Mouse (Mus musculus) lung, embryonic 15.5 days (tissue): ENCODE measurements around the gene Vps54. TPM values are rescaled to one million over a fixed set of nuclear protein-coding genes. Genes with fewer than 3 reads are reported as not detected.

Experiments used
- ATAC-seq: fragments of 200-750 bp; cut with Nextera tagmentation; 2 replicates; pipeline ENCODE4 v1.8.0; 2017; ENCODE audit warnings: moderate number of reproducible peaks, borderline replicate concordance; ENCODE audit not compliant: low FRiP score, low TSS enrichment; ENCODE audit errors: extremely low read depth
- H3K27ac ChIP-seq: fragments of 300-500 bp; sonication (generic); 2 replicates; pipeline ENCODE4 v1.5.1; 2015; ENCODE audit warnings: moderate library complexity, mild to moderate bottlenecking, inconsistent platforms
- H3K27me3 ChIP-seq: fragments of 300-500 bp; sonication (generic); 2 replicates; pipeline ENCODE4 v1.6.1; 2015; ENCODE audit warnings: inconsistent platforms
- H3K36me3 ChIP-seq: fragments of 300-500 bp; sonication (generic); 2 replicates; pipeline ENCODE4 v1.6.1; 2015; ENCODE audit warnings: inconsistent platforms
- H3K4me1 ChIP-seq: fragments of 300-500 bp; sonication (generic); 2 replicates; pipeline ENCODE4 v1.6.1; 2015; ENCODE audit warnings: inconsistent platforms
- H3K4me2 ChIP-seq: fragments of 300-500 bp; sonication (generic); 2 replicates; pipeline ENCODE4 v1.6.1; 2015; ENCODE audit warnings: inconsistent platforms, mild to moderate bottlenecking, moderate library complexity
- H3K4me3 ChIP-seq: fragments of 300-500 bp; sonication (generic); 2 replicates; pipeline ENCODE4 v1.5.1; 2015; ENCODE audit warnings: mild to moderate bottlenecking, inconsistent platforms
- H3K9ac ChIP-seq: fragments of 300-500 bp; sonication (generic); 2 replicates; pipeline ENCODE4 v1.6.1; 2015; ENCODE audit warnings: inconsistent platforms
- H3K9me3 ChIP-seq: fragments of 300-500 bp; sonication (generic); 2 replicates; pipeline ENCODE4 v1.6.1; 2016; ENCODE audit warnings: inconsistent platforms
- WGBS: fragments of 180-500 bp; shearing (Covaris S2); methylation state at CpG from one replicate; pipeline ENCODE4 v1.1.7; 2015; 5-methylcytosine and 5-hydroxymethylcytosine counted together
- microRNA counts: library from miRNA; unstranded; fragments of <30 nt; microRNA quantifications from one replicate; lab custom pipeline; 2016
- microRNA-seq: library from miRNA; unstranded; fragments of <30 nt; microRNA quantifications from one replicate; pipeline ENCODE4, GENCODE M21; 2016
- polyA plus RNA-seq: library from polyadenylated mRNA; unstranded; fragments of >200 nt; fragmentation: Nextera tagmentation; extraction: Ambion mirVana; gene quantifications from 2 replicates; pipeline ENCODE4 v1.2.1, GENCODE M21; 2015

The Vps54 gene
- polyA plus RNA-seq, 1 experiment from 2014 or later, result 13.6 TPM

DNA sequence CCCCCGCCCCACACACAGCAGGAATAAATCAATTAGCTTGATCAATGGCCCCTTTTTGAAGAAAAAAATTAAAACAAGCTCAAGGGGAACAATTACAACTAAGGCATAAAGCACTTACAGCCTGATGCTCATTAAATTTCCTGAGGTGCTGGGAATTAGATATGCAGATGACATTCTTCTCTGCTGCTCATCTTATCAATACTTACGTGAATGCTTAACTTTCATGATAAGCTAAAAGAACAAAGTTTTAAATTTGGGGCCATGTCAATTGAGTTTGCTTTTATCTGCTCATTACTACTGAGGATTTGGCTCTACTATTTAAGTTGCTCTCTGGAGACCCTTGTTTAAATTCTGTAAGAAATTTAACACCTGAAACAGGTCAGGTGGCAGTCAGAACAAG is 109.8 kb downstream of the Vps54 start:
- H3K4me1 ChIP-seq, result no peaks in the 10 kb centered on the region
- no peak overlapping the region for H3K4me3 ChIP-seq
- H3K27ac ChIP-seq, result no peak overlapping the region
- no peaks in the 10 kb centered on the region for H3K27me3 ChIP-seq
- no peak overlapping the region for H3K9ac ChIP-seq
- no peak overlapping the region for H3K4me2 ChIP-seq
- WGBS, result 86% methylated on average over 2 of the region's 2 CpGs
- no peaks in the 10 kb centered on the region for H3K9me3 ChIP-seq
- peaks cover 9% of the 10 kb centered on the region; the same call in 1 of the 2 replicates for H3K36me3 ChIP-seq
- ATAC-seq, result no peak

DNA sequence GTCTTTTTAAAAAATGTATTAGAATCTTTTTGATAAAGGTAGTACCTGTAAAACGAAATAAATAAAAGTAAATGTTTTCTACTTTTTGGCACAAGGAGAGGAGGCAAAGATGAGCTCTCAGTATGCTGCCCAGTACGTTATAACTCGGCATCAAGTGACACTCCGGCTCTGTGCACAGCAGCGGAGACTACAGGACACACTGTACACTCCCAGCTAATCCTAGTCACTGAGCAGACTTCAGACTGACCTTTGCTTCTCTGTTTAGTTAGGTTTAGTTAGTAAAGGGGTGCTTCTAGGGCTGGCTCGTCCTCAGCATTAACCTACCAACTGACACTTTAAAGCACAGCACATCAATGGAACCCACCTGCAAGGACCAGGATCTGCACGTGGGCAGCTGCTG is 112.2 kb downstream of the Vps54 start:
- H3K4me1 ChIP-seq, result no peaks in the 10 kb centered on the region
- H3K4me2 ChIP-seq, result no peak overlapping the region
- H3K9ac ChIP-seq, result no peak overlapping the region
- H3K27ac ChIP-seq, result no peak overlapping the region
- H3K27me3 ChIP-seq, result no peaks in the 10 kb centered on the region
- no peaks in the 10 kb centered on the region for H3K9me3 ChIP-seq
- WGBS, result 89% methylated on average over 7 of the region's 7 CpGs
- ATAC-seq, result no peak
- H3K4me3 ChIP-seq, result no peak overlapping the region
- H3K36me3 ChIP-seq, result peaks cover 9% of the 10 kb centered on the region; the same call in 1 of the 2 replicates

DNA sequence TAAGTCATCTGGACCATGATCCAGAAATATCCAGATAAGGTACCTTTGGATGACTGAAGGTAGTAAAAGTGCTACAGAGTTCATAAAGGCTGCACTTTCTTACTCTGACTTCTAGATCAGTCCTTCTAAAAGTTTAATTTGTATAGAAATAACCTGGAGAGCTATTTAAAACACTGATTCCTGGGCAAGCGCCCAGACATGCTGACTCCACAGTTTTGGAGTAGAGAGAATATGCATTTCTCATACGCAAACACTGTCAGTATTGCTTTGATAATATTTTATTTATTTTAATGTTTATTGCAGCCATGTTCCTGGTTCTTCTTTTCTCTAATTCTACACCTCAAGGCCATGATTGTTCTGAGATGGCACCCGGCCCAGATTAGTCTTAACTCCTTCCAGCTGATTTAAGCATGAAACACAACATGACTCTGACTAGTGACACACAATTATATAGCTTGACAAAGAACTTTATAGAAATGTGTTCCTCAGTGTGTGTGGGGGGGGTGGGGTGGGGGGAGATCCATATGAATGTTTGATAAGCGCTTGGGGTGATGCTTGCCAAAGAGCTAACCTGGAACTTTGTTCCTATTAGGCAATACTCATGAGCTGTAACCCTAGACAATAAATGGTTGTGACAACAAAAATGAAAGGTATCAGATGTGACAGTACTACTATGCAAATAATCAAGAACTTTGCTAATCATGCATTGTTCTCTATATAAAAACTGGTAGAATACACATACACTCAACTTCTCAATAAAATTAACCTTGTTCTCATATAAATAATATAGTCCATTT is 124.3 kb downstream of the Vps54 start:
- no peaks in the 10 kb centered on the region for H3K9me3 ChIP-seq
- WGBS, result 81% methylated on average over 4 of the region's 4 CpGs
- ATAC-seq, result no peak

DNA sequence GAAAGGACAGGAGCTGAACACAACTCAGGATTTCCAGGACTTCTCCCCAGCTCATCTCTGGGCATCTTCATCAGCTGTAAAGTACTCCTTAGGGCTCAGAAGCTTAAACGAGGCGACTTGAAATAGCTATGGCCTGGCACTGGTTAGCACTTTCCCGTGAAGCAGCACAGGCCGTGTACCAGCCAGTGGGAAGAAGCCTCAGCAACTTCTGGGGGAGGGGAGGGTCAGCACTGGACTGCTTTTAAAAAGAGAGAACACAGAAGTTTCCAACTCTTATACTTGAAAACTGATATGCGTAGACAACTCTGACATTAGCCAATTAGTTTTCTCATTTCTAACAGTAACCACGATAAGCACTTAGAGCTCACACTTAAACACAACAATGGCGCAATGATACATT is 129.4 kb downstream of the Vps54 start:
- Histone ChIP-seq H3K4me1 (peaks cover 22% of the 10 kb centered on the region), H3K9ac (no peak overlapping the region), H3K27me3 (no peaks in the 10 kb centered on the region), H3K9me3 (no peaks in the 10 kb centered on the region), H3K36me3 (no peaks in the 10 kb centered on the region), H3K4me2 (peak overlapping the region; percentile 76), H3K27ac (no peak overlapping the region), H3K4me3 (peak overlapping the region; percentile 74)
- ATAC-seq, result no peak
- WGBS, result 32% methylated on average over 7 of the region's 7 CpGs

More for the DNA sequence above, 124.3 kb downstream of the Vps54 start:
- Histone ChIP-seq H3K4me3 (no peak overlapping the region), H3K9ac (no peak overlapping the region), H3K36me3 (no peaks in the 10 kb centered on the region), H3K4me2 (no peak overlapping the region), H3K4me1 (peaks cover 14% of the 10 kb centered on the region; the same call in 1 of the 2 replicates), H3K27me3 (no peaks in the 10 kb centered on the region), H3K27ac (no peak overlapping the region)

DNA sequence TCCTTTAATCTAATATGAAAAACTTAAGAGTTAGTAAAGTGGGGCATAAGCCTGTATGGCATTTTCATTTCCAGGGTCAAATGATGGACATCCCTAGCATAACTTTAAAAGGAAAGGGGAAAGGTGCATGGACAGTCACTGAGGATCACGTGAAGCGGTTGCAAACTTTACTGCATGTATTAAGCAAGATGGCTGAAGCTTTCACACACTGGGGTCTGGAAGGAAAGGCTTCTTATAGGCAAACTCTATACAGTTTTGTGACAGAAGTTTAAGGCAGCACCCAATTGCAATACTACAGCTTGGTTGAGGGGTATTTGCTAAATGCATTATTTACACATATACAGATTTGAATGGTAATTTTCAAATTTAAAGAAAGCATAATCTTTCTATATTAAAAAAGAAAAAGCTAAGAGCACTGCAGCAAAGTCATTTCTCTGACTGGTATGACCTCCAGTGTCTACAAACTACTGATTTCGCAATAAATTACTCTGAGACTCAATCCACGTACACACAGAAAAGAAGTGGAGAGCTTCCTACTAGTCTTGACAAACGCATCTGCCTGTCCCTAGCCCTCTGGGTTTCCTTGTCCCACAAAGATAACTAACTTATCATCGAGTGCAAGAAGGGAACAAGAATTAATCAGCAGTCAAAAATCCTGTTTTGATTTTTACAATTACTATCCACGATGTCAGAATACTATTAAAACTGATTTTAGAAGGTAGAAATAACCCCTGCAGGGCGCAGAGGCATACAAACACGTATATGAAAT is 130.4 kb downstream of the Vps54 start:
- Histone ChIP-seq H3K36me3 (no peaks in the 10 kb centered on the region), H3K27me3 (no peaks in the 10 kb centered on the region), H3K9me3 (no peaks in the 10 kb centered on the region), H3K9ac (peak overlapping the region; percentile 78), H3K4me2 (peak overlapping the region; percentile 76), H3K4me1 (peaks cover 22% of the 10 kb centered on the region), H3K27ac (peak overlapping the region; percentile 98), H3K4me3 (peak overlapping the region; percentile 74)
- 8% methylated on average over 9 of the region's 9 CpGs for WGBS
- no peak for ATAC-seq

DNA sequence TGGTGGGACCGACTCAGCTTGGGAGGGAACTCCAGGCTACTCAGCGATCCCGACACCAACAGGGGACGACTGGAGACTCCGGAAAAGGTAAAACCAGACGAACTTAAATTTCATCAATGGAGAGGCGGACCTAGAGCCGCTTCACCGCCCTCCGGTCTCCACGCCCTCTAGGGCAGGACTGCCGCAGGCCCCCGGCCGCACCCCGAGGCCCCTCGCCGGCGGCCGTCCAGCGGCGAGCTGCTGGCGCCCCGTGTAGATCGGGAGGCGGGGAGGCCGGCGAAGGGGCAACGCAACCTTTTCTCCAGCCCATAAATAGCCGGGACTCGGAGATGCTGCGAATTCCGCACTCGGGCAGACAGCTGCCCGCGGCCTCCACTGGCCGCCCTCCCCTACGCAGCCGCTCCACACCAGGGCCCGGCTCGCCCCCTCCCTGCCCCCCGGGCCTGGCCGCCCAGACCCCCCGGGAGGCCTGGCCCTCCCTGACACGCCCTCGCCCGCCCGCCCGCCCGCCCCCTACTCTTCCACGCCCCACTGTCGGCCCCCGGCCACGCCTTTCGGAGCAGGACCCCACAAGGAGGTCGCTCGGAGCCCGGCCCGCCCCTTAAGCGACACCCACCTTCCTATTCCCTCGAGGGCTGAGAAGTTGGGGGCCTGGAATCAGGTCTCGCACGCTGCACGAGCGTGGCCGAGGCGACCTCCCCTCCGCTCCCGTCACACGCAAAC is 131.5 kb downstream of the Vps54 start:
- peak overlapping the region; percentile 98 for H3K27ac ChIP-seq
- under 1% methylated on average over 63 of the region's 69 CpGs for WGBS
- peak overlapping the region; percentile 78 for H3K9ac ChIP-seq
- peak overlapping the region; percentile 76 for H3K4me2 ChIP-seq
- no peaks in the 10 kb centered on the region for H3K36me3 ChIP-seq
- peak overlapping the region; percentile 74 for H3K4me3 ChIP-seq
- H3K9me3 ChIP-seq, result no peaks in the 10 kb centered on the region
- H3K4me1 ChIP-seq, result peaks cover 22% of the 10 kb centered on the region
- H3K27me3 ChIP-seq, result no peaks in the 10 kb centered on the region
- ATAC-seq, result peak; percentile 97

MicroRNAs within 50 kb of the gene (microRNA counts, 519-probe panel; counts per million panel counts)
- 19.7 counts per million for microRNA mmu-miR-1933-3p (lab: Ali Mortazavi, UCI)
- microRNA mmu-miR-1933-5p (lab: Ali Mortazavi, UCI), result 19.7 counts per million

Small RNAs within 50 kb of the gene (microRNA-seq; reads per million reads assigned to microRNA genes)
- 1.5 reads per million for gene Mir1933

Other genes with a start within 250 kb of the Vps54 start
- 51.3 and 55.3 TPM in 2 replicates for gene Peli1, start 148.0 kb upstream of the Vps54 start, polyA plus RNA-seq
- gene Ugp2, start 131.9 kb downstream of the Vps54 start, polyA plus RNA-seq, result 89.5 and 95.1 TPM in 2 replicates